Mouse (Mus musculus) skeletal muscle tissue, adult 2 months (tissue): ENCODE data around the gene Dab1.

Experiments
- DNase-seq: peaks from one replicate; pipeline ENCODE4 v3.0.0-alpha.2; 2012; ENCODE audit warnings: low read depth, low spot score

The Dab1 gene

DNA sequence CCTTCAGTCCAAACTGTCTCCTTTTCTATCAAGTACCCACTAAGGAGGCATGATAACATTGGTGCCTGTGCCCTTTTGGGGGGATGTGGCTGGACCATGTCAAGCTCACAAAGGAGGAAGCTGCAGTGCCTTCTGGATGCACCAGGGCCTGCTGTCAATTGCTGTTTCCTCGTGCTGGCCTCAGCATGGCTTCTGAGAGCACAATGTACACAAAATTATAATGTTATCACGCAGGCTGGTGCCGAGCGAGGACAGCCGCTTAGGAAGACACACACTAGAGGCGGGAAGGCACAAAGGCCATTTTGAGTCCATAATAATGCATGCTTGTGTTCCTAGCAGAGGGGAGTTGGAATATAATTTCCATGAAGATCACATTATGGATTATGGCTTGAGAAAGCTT, 81.2 kb downstream of the Dab1 start:
- no peak for DNase-seq

DNA sequence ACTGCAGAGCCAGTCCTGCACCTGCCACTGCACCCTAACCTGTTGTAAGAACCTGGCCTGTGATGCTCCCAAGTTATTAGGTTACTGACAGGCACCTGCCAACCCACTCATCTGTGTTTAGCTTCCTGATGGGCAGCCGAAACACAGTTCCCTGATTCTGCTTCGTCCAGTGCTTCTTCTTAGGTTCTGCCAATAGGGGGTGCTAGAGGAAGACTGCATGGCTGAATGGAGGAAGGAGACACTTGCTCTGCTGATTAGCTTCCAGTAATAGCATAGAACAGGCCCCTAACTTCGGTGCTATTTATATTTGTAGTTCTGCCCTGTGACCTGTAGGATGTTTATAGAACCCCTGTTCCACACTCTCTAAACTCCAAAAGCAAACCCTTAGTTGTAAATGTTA, 83.0 kb downstream of the Dab1 start:
- no peak for DNase-seq

DNA sequence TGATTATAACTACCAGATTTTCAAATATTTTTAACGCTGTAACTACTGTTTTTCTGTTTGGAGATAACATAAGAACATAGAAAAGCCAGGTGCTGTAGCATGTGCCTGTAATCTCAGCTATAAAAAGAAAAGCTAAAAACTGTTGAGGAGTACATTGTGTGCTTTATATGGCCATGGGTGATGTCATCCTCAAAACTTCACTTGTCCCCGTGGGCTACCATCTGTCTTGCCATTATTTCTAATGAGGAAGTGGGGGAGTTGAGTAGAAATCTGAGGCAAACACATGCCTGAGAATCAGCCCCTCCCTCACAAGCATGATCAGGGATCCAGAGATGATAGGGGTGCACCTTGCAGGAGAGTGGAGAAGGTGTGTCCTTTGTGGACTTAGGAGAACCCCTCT, 85.3 kb downstream of the Dab1 start:
- no peak for DNase-seq

DNA sequence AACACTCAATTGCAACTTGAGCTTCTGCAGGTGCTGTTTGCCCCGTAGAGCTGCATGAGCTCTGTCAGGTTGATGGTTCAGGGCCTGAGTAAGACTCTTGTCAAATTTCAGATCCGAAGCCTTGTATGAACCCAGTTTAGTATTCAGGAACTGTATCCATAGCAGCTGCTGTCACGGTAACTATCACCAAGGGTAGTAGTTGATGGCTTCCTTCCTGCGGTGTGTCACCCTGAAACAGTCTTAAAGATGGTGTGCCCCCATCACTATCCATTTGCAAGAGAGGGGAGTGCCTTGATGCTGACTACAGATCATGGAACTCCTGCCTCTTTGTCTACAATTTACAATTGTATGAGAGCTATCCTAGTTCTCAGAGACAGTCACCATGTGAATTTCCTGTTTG, 87.3 kb downstream of the Dab1 start:
- DNase-seq = no peak

DNA sequence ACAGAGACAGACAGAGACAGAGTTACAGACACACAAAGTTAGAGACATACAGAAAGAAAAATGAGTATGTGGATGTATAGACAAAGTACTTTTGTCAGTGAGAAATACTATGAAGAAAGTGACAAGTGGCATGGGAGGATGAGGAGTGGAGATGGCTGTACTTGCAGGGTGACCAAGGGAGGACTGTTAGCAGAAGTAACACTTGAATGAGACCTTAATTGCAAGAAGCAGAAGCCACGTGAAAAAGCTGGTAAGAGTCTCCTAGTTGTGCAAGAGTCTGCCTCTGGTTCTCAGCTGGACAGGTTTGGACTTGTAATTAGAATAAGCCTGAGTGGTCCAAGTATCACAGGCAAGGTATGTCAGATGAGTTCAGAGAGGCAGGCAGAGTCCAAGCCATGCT, 88.0 kb downstream of the Dab1 start:
- DNase-seq = no peak

DNA sequence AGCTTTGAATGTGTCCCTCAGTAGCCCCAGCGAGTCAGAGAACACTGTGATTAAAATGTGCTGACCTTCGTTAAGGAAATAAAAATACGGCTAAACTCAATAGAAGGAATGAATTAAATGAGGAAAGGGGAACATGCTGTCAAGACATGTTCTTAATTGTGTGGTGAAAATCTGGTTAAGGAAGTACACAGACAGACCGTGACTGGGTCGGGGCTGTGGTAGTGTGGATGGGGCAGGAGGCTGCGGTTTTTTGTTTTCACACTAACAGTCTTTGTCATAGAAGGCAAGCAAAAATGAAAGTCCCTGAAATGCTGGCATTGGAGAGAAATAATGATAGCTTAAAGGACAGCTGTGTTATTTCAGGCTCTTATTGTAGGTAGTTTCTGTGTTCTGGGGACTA, 92.2 kb downstream of the Dab1 start:
- DNase-seq = no peak

DNA sequence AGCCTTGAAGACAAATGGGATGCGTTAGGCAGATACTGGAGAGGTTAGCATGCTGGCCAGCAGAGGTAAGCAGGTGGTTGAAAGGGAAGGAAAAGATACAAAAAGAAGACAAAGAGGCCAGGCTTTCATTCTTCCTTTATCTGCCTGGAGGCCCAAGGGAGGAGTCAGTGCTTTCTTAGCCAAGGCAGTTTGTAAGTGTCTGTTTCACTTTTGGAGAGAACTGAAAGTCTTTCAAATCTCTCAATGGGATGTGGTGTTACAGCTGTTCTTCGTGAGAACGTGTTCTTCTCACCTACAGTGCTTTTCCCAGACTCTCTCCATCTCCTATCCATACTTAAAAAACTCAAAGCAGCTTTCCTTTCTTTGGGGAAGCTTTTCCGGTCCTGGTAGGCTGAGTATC, 94.8 kb downstream of the Dab1 start:
- DNase-seq = no peak

DNA sequence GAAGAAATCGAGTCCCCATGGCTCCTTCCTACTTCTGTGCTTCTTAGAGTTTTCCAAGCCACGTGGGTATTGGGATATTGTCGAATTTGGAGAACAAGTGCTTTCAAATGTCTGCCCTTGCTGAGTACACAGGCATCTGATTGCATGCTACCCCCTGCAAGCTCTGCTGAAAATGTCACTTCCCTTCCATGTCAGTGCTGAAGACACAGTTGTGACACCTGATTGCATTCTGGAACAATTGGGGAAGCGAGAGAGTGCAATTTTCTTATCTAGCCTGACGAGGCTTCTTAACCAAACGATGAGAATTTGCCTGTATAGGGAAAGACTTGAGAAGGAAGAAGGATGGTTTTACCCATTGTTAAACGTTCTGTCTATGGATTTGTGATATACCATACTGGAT, 95.8 kb downstream of the Dab1 start:
- DNase-seq = no peak

DNA sequence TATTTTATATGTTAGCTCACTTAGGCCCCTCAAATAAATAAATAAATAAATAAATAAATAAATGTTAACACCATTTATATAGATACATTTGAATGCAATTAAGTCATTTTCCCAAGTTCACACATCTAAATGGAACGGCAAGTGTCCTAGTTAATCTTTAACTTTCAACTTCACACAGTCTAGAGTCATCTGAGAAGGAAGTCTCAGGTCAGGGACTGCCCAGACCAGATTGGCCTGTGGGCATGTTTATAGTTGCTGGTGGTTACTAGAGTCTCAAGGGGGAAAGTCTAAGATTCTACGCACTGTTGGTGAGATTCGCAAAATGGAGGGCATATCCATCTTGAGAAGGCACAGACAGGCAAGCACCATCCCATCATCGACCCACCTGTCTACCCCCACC, 96.4 kb downstream of the Dab1 start:
- DNase-seq = no peak

DNA sequence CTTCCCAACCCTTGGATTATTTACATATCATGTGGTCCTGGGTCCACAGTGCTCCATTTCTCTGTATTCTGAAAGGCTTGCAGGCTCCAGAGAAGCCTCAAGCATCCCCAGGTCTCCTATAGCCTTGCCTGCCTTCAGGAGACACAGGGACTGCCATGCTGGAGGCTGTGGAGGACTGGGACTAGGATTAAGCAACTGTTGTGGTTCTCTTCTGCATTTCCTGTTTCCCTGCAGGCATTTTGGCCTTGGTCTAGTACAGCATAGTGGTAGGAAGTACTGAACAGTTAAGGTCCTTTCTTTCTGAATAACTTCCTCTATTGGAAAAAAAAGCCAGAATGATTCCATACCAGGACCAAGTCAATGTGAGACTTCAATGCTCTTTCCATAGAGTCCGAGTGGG, 103.6 kb downstream of the Dab1 start:
- DNase-seq = no peak

DNA sequence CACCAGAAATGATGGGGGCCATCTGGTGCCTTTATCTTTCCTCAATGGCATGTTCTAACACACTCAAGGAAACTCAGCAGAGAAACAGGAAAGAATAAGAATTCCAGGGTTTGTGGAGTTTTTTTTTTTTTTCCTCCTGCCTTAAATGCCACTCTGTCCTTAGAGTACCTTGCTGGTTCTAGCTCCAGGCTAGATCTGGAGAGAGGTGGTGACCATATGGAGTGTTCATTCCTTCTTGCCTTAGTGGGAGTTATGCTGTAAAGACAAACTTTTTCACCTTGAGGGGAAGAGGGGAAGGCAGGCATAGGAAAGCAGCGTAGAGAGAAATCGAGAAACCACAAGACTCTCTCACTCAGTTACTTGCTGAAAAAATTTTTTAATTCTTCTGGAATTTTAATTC, 107.3 kb downstream of the Dab1 start:
- DNase-seq = no peak

DNA sequence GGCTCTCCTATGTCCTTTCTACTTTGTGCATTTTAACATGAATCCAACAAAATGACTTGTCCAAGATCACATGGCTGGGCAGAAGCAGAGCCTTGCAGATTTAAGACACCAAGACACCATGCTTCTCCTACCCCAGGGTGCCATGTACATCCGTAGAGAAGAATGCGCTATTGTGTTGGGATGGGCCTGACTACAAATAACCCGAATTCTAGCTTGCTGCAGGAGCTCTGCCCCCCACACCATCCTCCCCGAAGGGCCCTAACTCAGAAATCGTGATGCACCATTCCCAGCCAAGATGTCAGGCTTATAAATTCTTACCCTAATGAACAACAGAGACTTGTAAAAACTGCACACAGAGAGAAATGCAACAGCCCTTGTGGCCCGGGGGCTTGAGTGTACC, 118.0 kb downstream of the Dab1 start:
- no peak for DNase-seq

DNA sequence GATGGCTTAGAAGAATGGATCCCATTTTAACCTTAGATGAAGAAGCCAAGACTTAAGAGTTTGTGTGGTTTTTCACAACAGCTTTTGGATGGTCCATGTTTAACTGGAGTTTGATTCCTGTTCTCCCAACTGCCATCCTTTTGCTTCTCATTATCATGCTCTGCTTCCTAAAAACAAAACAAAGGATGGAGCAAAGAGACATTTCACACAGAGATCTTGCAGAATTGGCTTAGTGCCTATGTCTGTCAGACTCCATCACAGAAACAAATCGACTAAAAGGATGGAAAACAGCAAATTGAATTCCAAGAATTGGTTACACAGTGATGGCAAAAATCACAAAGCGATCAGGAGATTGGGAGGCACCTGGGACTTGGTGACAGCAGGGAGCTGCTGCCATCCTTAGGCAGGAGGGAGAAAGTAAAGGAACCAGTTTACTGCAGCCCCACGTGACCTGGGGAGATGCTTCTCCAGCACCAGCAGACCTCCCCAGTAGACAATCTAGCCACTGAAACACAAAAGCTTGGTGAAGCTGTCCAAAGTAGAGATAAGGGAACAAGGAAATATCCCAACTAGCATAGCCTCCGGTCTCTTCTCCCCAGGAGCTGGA, 132.2 kb downstream of the Dab1 start:
- no peak for DNase-seq

DNA sequence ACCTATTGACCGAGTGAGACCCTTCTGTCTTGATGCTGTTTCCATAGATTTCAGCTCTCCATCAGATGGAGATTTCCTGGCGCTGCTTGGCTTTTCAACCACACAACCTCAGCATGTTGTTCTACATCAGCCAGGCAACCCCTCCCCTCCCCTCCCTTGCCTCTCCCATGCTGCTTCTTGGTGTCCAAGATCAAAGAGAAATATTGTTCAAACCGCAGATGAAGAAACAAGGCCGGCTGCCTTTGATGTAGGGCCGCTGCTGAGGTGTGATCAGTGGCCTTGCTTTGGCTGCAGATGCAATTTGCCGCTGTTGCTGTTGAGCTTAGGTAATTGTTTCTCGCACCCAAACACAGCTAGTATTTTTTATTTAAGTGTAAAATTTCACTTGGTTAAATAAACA, 135.4 kb downstream of the Dab1 start:
- no peak for DNase-seq

DNA sequence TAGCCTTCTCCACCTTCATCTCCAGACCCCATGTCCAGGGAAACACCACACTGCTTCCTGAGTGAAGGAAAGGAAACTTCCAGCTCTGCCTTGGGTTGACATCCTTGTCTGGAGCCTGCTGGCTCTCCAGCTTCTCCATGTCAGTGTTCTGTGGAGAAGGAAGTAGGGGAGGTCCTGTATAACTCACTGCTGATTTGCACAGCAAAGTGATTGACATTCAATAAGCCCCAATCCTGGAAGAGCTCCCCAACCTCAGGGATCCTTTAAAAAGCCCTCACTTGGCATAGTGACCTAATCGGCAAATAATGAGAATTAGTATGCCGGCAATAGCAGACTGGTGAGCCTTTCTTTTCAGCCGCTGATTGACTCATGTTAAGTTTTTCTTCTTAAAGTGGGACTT, 138.1 kb downstream of the Dab1 start:
- DNase-seq = no peak

DNA sequence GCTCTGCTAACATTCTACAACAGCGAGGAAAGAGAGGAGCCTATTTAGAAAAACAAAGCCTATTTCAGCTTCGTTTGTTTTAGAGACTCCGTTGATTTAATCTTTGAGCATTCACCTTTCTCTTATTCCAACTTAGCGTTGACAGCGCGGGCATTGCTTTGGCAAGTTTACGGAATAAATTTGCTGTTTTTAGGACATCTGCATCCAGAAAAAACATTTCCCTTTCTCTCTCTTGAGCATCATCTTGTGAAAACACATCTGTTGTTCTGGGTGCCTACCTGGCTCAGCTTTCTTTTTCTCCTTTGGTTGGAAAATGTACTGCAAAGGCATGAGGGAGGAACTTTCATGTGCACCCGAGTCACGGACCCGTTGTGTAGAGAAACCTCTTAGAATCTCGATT, 143.3 kb downstream of the Dab1 start:
- DNase-seq = no peak

DNA sequence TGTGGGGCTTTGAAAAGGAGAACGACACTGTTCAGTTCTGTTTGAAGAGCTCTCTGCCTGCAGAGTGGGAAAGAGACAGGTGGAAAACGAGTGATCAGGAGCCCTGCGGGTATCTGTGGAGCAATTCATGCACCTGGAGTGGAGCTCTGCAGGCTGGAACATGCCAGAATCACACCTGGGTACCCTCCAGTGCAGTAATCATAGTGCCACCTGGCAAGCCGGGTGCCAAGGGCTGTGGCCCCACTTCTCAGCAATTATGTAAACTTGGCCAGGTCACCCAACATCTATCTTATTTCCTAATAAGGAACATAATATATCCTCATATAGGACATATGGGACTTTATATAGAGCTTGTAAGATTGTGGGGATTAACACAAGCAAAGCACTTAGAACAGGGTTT, 156.6 kb downstream of the Dab1 start:
- DNase-seq = no peak

DNA sequence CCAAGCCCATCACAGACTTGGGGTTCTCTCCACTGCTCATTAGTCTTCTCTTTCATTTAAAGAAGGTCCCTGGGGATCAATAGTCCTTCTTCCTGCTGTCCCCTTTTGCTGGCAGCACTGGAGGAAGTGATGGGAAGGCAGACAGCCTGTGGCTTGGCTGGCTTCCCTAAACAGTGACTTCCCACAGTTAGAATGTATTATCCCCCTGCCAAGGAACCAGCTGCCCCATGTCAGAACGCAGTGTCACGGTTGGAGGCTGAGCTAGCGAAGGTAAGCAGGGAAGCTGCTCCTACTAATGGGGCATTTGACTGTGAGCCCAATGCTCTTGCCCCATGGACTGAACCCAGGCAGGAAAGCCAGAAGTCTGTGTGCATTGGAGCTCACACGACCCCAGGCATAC, 162.2 kb downstream of the Dab1 start:
- no peak for DNase-seq

DNA sequence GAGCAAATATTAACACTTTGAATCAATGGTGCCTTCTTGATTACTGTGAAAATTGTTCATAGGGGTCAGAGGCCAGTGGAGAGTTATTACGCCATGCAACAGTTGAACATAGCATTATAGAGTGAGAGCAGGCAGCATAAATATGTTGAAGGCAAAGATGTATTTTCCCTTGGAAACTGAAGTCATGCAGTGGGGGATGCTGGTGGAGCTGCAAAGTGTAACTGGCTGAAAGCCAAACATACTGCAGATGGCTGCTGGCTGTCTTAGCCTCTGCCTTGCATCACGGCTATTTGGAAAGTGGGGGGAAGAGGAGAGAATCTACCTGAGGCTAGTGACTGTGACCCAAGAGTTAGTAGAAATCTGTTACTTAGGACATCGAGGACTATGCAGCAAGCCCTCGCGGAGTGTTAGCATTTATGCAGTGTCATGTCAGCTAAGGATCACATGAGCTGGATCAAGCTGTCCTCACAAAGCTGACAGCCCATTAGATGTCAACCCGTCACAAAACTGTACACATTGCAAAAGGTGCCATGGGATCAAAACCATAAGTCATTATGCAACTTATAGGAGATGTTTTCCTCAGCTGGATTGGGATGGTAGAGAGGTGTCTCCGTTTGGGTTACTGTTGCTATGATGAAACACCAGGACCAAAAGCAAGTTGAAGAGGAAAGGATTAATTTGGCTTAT, 164.5 kb downstream of the Dab1 start:
- no peak for DNase-seq

DNA sequence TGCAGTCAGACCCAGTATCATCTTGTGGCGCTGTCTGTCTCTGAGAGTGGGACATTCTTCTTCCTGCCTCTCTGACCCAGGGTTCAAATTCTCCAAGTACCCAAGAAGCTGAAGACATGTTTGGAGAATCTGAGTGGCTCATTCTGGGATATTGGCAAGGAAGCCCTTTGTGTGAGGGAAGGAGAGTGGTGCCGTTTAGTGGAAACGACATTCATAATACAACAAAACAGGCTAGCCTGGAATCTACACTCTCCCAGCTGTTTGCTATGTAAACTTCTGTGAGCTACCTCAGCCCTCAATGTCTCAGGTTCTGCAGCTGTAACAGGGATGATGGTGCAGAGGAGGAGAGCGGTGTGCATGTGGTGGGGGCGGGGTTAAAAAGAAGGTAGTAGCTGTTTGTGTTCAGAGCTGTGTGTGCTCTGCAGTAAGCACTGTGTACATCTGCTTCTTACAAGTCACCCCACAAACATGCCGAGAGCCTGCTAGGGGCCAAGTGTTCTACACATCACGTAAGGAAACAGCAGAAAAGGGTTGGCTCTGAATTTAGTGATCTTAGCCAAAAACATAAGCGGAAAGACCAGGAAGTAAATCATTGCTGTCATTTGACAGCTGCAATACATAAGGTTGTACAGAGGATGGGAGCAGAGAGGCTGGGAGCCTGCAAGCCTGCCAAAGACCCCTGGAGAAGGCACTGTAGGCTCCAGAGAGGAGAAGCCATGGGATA, 174.6 kb downstream of the Dab1 start:
- DNase-seq = no peak

DNA sequence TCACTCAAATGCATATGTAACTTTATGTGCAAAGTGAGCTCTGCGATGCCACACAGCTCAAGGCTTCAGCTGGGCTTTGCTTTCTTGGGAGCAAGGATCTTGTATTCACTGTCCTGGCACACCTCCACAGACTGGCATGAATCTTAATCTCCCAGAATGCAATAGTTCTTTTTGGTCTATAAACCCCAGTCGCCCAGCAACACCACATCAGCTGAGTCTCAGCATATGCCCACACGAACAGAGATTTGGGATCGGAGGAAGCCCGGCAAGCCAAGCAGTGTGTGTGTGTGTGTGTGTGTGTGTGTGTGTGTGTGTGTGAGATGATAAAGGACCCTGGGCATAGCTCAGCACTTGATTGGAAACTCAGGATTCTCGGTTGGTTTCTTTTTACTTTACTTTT, 177.3 kb downstream of the Dab1 start:
- DNase-seq = no peak

DNA sequence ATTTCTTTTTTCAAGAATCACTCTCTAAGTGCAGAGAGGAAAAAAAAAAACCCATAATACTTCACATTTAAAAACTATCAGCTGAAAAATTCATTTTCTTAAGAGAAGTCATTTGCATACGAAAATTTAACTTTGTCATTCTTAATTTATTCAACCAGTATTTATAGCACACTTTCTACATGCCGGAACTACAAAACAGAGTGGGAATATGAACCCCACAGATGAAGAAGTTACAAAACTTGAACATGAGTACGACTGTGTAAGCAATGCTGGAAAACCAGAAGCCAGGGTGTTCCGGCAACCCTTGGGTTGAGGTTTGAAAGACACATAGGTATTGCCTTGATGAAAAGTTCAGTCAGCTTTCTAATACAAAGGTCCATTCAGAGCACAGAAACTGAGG, 183.3 kb downstream of the Dab1 start:
- DNase-seq = no peak

DNA sequence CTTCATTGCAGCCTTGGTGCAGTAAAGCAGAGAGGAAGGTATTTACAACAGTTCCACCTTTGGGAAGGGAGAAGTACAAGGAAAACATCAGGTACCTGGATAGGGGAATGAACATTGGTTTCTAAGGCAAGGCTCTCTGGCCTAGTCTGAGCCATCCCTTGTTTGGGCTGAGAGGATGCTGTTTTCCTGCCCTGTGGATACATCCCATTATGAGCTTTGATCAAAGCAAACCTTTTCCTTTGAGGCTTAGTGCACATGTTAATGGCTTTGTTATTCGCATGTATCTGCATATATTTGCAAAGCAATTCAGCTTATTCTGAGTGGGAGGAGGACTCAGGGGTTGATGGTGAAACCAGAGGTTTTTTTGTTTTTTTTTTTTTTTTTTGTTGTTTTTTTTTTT, 185.3 kb downstream of the Dab1 start:
- no peak for DNase-seq
